Mouse (Mus musculus): ENCODE measurements around the gene Rnf115.
A peak's percentile ranks its signal among the peaks of the same experiment; 100 is the strongest.

Gene Rnf115

GRCm38 (mm10) chr3:96700376-96700775, 27.1 kb upstream of the Rnf115 start:
- TF ChIP-seq GATA4 (IDR thresholded peaks at IDR 0.05; ENCODE audit: insufficient replicate concordance, low read length) = no peak

- TF ChIP-seq GATA4 (IDR thresholded peaks at IDR 0.05; ENCODE audit: insufficient replicate concordance, low read length) = no peak
Observed at GRCm38 (mm10) chr3:96701003-96701402, 26.5 kb upstream of the Rnf115 start.

GRCm38 (mm10) chr3:96704778-96705177, 22.7 kb upstream of the Rnf115 start:
- TF ChIP-seq GATA4 (IDR thresholded peaks at IDR 0.05; ENCODE audit: insufficient replicate concordance, low read length) = no peak

GRCm38 (mm10) chr3:96706217-96706616, 21.2 kb upstream of the Rnf115 start:
- TF ChIP-seq GATA4 (IDR thresholded peaks at IDR 0.05; ENCODE audit: insufficient replicate concordance, low read length) = no peak

- TF ChIP-seq GATA4 (IDR thresholded peaks at IDR 0.05; ENCODE audit: insufficient replicate concordance, low read length) = no peak
Observed at GRCm38 (mm10) chr3:96706984-96707383, 20.5 kb upstream of the Rnf115 start.

- TF ChIP-seq GATA4 (IDR thresholded peaks at IDR 0.05; ENCODE audit: insufficient replicate concordance, low read length) = no peak
Observed at GRCm38 (mm10) chr3:96707903-96708683, 19.4 kb upstream of the Rnf115 start, which contains the start of gene Nudt17. Nudt17 (minus strand) TSS chr3:96708562.

- TF ChIP-seq GATA4 (IDR thresholded peaks at IDR 0.05; ENCODE audit: insufficient replicate concordance, low read length) = no peak
Observed at GRCm38 (mm10) chr3:96708684-96709064, 18.8 kb upstream of the Rnf115 start.

- TF ChIP-seq GATA4 (IDR thresholded peaks at IDR 0.05; ENCODE audit: insufficient replicate concordance, low read length) = no peak
Observed at GRCm38 (mm10) chr3:96714286-96714685, 13.2 kb upstream of the Rnf115 start.

- TF ChIP-seq GATA4 (IDR thresholded peaks at IDR 0.05; ENCODE audit: insufficient replicate concordance, low read length) = no peak
Observed at GRCm38 (mm10) chr3:96715854-96716253, 11.6 kb upstream of the Rnf115 start.

GRCm38 (mm10) chr3:96719173-96719572, 8.3 kb upstream of the Rnf115 start:
- TF ChIP-seq GATA4 (IDR thresholded peaks at IDR 0.05; ENCODE audit: insufficient replicate concordance, low read length) = no peak

GRCm38 (mm10) chr3:96727828-96728633, 567 bp downstream of the Rnf115 start:
- 0 out of 2 replicates have a peak, but pooled peaks have one; percentile 29 for TF ChIP-seq GATA4 (IDR thresholded peaks at IDR 0.05; ENCODE audit: insufficient replicate concordance, low read length)

- no peak for TF ChIP-seq GATA4 (IDR thresholded peaks at IDR 0.05; ENCODE audit: insufficient replicate concordance, low read length)
Observed at GRCm38 (mm10) chr3:96728634-96729402, 1.4 kb downstream of the Rnf115 start.

GRCm38 (mm10) chr3:96729403-96729784, 1.9 kb downstream of the Rnf115 start:
- TF ChIP-seq GATA4 (IDR thresholded peaks at IDR 0.05; ENCODE audit: insufficient replicate concordance, low read length) = no peak

- no peak for TF ChIP-seq GATA4 (IDR thresholded peaks at IDR 0.05; ENCODE audit: insufficient replicate concordance, low read length)
Observed at GRCm38 (mm10) chr3:96730785-96731184, 3.3 kb downstream of the Rnf115 start.

- TF ChIP-seq GATA4 (IDR thresholded peaks at IDR 0.05; ENCODE audit: insufficient replicate concordance, low read length) = no peak
Observed at GRCm38 (mm10) chr3:96733984-96734383, 6.5 kb downstream of the Rnf115 start.
